Mouse (Mus musculus): Measurements from ENCODE around the gene Pip4k2c.

GRCm38 (mm10) chr10:127186451-127186850 is 24.9 kb downstream of the Pip4k2c start:
- TF ChIP-seq CTCF (IDR thresholded peaks at IDR 0.05; ENCODE audit: borderline replicate concordance, insufficient read depth, low read depth, low read length) (peak; percentile 31; the same call in 1 of the 2 replicates), POLR2A (IDR thresholded peaks at IDR 0.05; ENCODE audit: borderline replicate concordance, insufficient read depth, low read length) (no peak)
